Mouse (Mus musculus): ENCODE results near the gene Xpc.

Gene Xpc

GRCm38 (mm10) chr6:91533771-91534170 is 18.1 kb upstream of the Xpc start:
- TF ChIP-seq GATA4 (IDR thresholded peaks at IDR 0.05; ENCODE audit: insufficient replicate concordance, low read length), result no peak

GRCm38 (mm10) chr6:91533359-91533758 is 17.7 kb upstream of the Xpc start:
- TF ChIP-seq GATA4 (IDR thresholded peaks at IDR 0.05; ENCODE audit: insufficient replicate concordance, low read length), result no peak

GRCm38 (mm10) chr6:91532661-91533060 is 17.0 kb upstream of the Xpc start:
- no peak for TF ChIP-seq GATA4 (IDR thresholded peaks at IDR 0.05; ENCODE audit: insufficient replicate concordance, low read length)

GRCm38 (mm10) chr6:91531276-91531675 is 15.6 kb upstream of the Xpc start:
- TF ChIP-seq GATA4 (IDR thresholded peaks at IDR 0.05; ENCODE audit: insufficient replicate concordance, low read length), result no peak

GRCm38 (mm10) chr6:91530673-91531072 is 15.0 kb upstream of the Xpc start:
- TF ChIP-seq GATA4 (IDR thresholded peaks at IDR 0.05; ENCODE audit: insufficient replicate concordance, low read length), result no peak

- no peak for TF ChIP-seq GATA4 (IDR thresholded peaks at IDR 0.05; ENCODE audit: insufficient replicate concordance, low read length)
These were observed 12.6 kb upstream of the Xpc start for GRCm38 (mm10) chr6:91528265-91528664.

GRCm38 (mm10) chr6:91527227-91527860 is 11.7 kb upstream of the Xpc start:
- no peak for TF ChIP-seq GATA4 (IDR thresholded peaks at IDR 0.05; ENCODE audit: insufficient replicate concordance, low read length)

- TF ChIP-seq GATA4 (IDR thresholded peaks at IDR 0.05; ENCODE audit: insufficient replicate concordance, low read length), result no peak
These were observed 9.9 kb upstream of the Xpc start for GRCm38 (mm10) chr6:91525544-91525943.

- TF ChIP-seq GATA4 (IDR thresholded peaks at IDR 0.05; ENCODE audit: insufficient replicate concordance, low read length), result no peak
These were observed 7.1 kb upstream of the Xpc start for GRCm38 (mm10) chr6:91522816-91523215.

- no peak for TF ChIP-seq GATA4 (IDR thresholded peaks at IDR 0.05; ENCODE audit: insufficient replicate concordance, low read length)
These were observed 2.8 kb upstream of the Xpc start for GRCm38 (mm10) chr6:91518454-91519020.

GRCm38 (mm10) chr6:91514737-91515362 is 838 bp downstream of the Xpc start:
- no peak for TF ChIP-seq GATA4 (IDR thresholded peaks at IDR 0.05; ENCODE audit: insufficient replicate concordance, low read length)

- TF ChIP-seq GATA4 (IDR thresholded peaks at IDR 0.05; ENCODE audit: insufficient replicate concordance, low read length), result no peak
These were observed 1.6 kb downstream of the Xpc start for GRCm38 (mm10) chr6:91514135-91514534.

GRCm38 (mm10) chr6:91510211-91510610 is 5.5 kb downstream of the Xpc start:
- TF ChIP-seq GATA4 (IDR thresholded peaks at IDR 0.05; ENCODE audit: insufficient replicate concordance, low read length), result no peak

- no peak for TF ChIP-seq GATA4 (IDR thresholded peaks at IDR 0.05; ENCODE audit: insufficient replicate concordance, low read length)
These were observed 6.4 kb downstream of the Xpc start for GRCm38 (mm10) chr6:91509326-91509725.

- no peak for TF ChIP-seq GATA4 (IDR thresholded peaks at IDR 0.05; ENCODE audit: insufficient replicate concordance, low read length)
These were observed 7.6 kb downstream of the Xpc start for GRCm38 (mm10) chr6:91508041-91508440.

GRCm38 (mm10) chr6:91506036-91506435 is 9.7 kb downstream of the Xpc start:
- TF ChIP-seq GATA4 (IDR thresholded peaks at IDR 0.05; ENCODE audit: insufficient replicate concordance, low read length), result no peak

GRCm38 (mm10) chr6:91503302-91503701 is 12.4 kb downstream of the Xpc start:
- TF ChIP-seq GATA4 (IDR thresholded peaks at IDR 0.05; ENCODE audit: insufficient replicate concordance, low read length), result no peak
